Mouse (Mus musculus): ENCODE measurements at regions not wholly inside any gene's neighbourhood (a gene's known extent, or its start where the extent isn't known, plus 50 kb on each side); places are given as distances from the start of the nearest gene placed in this dataset.

GRCm38 (mm10) chr8:44343401-44343800 lies 591.8 kb upstream of the Fat1 start:
- no peaks in the 10 kb centered on the region for H3K4me1 ChIP-seq
- H3K27me3 ChIP-seq = no peaks in the 10 kb centered on the region
- no peak overlapping the region for H3K27ac ChIP-seq (replicated peaks)
- H3K4me3 ChIP-seq = no peak overlapping the region
- no peak for ATAC-seq (ENCODE audit: low FRiP score, low read depth)
- WGBS = 91% methylated on average over 2 of the region's 2 CpGs
- H3K9me3 ChIP-seq = no peaks in the 10 kb centered on the region
- no peak overlapping the region for H3K4me2 ChIP-seq (replicated peaks)
- no peaks in the 10 kb centered on the region for H3K36me3 ChIP-seq
- no peak overlapping the region for H3K9ac ChIP-seq (replicated peaks)

DNA sequence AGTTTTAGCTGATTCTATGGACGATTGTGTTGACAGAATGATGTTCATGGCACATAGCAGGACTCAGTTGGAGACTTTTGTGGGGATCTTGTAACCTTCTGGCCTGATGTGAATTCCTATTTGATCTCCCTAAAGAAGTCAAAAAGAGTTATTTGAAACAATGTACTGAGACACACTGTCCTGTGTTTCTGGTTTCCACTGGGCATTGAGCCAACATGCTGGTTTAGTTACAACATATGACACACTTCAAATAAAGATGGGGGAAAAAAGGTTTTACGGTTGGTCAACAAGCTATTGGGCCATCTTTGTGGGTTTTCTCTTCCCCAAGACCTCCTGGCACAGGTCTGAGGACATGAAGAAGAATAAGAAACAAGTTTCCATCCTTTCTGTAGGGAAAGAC lies 591.3 kb upstream of the Fat1 start:
- 68% methylated on average over 2 of the region's 2 CpGs for WGBS
- ATAC-seq (ENCODE audit: low FRiP score, low read depth) = no peak

DNA sequence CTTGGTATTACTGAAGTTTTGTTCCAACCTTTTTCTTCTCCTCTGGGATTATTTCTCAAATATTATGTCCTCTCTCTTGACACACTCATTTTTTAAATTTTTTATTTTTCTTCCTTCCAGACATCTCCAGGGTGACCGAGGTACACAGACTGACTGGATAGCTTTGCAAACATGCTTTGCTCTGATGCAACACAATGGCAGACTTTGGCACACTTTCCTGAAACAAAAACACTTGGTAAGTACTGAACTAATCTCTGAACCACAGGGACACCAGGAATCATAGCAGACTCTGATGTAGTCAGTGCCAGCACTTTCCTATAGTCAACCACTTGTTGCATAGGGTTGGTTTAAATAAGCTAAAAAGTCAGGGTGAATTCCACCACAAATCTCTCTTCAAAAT lies 587.8 kb upstream of the Fat1 start:
- Histone ChIP-seq H3K4me2 (replicated peaks) (no peak overlapping the region), H3K27me3 (no peaks in the 10 kb centered on the region), H3K9ac (replicated peaks) (no peak overlapping the region), H3K9me3 (no peaks in the 10 kb centered on the region), H3K27ac (replicated peaks) (no peak overlapping the region), H3K36me3 (no peaks in the 10 kb centered on the region), H3K4me1 (no peaks in the 10 kb centered on the region), H3K4me3 (no peak overlapping the region)
- ATAC-seq (ENCODE audit: low FRiP score, low read depth) = no peak
- 81% methylated on average over 1 of the region's 1 CpGs for WGBS

More for the DNA sequence above, 591.3 kb upstream of the Fat1 start:
- Histone ChIP-seq H3K4me2 (replicated peaks) (no peak overlapping the region), H3K27me3 (no peaks in the 10 kb centered on the region), H3K9ac (replicated peaks) (no peak overlapping the region), H3K9me3 (no peaks in the 10 kb centered on the region), H3K4me3 (no peak overlapping the region), H3K27ac (replicated peaks) (no peak overlapping the region), H3K4me1 (no peaks in the 10 kb centered on the region), H3K36me3 (no peaks in the 10 kb centered on the region)

DNA sequence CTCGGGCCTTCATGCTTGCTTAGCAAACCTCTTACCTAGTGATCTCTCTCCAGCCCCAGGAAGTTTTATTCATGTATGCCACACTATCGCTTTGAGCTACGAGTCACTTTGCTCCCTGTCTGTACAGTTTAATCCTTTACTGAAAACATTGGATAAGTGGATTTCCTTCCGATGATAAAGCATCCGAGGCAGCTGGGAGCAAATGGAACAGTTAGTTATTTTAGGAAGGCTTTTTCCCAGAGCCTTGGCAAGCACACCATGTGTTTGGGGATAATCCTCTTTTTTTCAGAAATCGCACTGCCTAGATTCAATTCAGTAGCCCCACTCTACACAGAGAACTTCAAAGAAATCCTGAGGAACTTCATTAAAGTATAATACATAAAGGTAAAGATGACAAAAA lies 561.3 kb upstream of the Fat1 start:
- no peaks in the 10 kb centered on the region for H3K4me1 ChIP-seq
- H3K27me3 ChIP-seq = no peaks in the 10 kb centered on the region
- no peak overlapping the region for H3K4me2 ChIP-seq (replicated peaks)
- no peaks in the 10 kb centered on the region for H3K9me3 ChIP-seq
- no peak overlapping the region for H3K9ac ChIP-seq (replicated peaks)
- no peaks in the 10 kb centered on the region for H3K36me3 ChIP-seq
- H3K4me3 ChIP-seq = no peak overlapping the region
- H3K27ac ChIP-seq (replicated peaks) = no peak overlapping the region
- 31% methylated on average over 6 of the region's 6 CpGs for WGBS
- peak; percentile 63 for ATAC-seq (ENCODE audit: low FRiP score, low read depth)

DNA sequence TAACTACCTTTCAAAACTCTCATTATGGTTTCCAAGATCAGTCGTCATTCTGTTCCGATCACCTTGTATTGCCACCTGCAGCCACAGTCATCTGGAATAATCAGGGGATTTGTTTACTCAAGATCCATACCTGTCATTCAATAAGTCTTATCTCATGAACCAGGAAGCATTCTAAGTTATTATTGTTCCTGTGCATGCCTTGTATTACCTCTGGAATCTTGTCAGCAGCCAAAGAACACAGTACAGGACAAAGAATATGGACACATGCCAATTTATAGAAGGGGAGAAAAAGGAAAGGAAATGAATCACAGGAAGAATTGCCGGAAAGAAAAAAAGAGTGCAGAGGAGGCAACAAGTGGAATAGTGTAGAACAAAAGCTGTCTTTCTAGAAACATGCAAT lies 557.5 kb upstream of the Fat1 start:
- H3K4me2 ChIP-seq (replicated peaks) = no peak overlapping the region

GRCm38 (mm10) chr8:44408462-44408861 lies 526.8 kb upstream of the Fat1 start:
- 88% methylated on average over 6 of the region's 6 CpGs for WGBS
- H3K36me3 ChIP-seq = no peaks in the 10 kb centered on the region
- no peak overlapping the region for H3K4me3 ChIP-seq
- H3K27me3 ChIP-seq = no peaks in the 10 kb centered on the region
- ATAC-seq (ENCODE audit: low FRiP score, low read depth) = no peak
- H3K4me2 ChIP-seq (replicated peaks) = no peak overlapping the region
- H3K4me1 ChIP-seq = no peaks in the 10 kb centered on the region
- H3K27ac ChIP-seq (replicated peaks) = no peak overlapping the region
- 0 out of 2 replicates have a peak, but pooled peaks cover 4% of the 10 kb centered on the region for H3K9me3 ChIP-seq
- no peak overlapping the region for H3K9ac ChIP-seq (replicated peaks)

More for the DNA sequence above, 557.5 kb upstream of the Fat1 start:
- H3K9me3 ChIP-seq = no peaks in the 10 kb centered on the region
- no peaks in the 10 kb centered on the region for H3K4me1 ChIP-seq
- 83% methylated on average over 3 of the region's 3 CpGs for WGBS
- no peak overlapping the region for H3K9ac ChIP-seq (replicated peaks)
- no peaks in the 10 kb centered on the region for H3K36me3 ChIP-seq
- H3K4me3 ChIP-seq = no peak overlapping the region
- no peak overlapping the region for H3K27ac ChIP-seq (replicated peaks)
- H3K27me3 ChIP-seq = no peaks in the 10 kb centered on the region
- no peak for ATAC-seq (ENCODE audit: low FRiP score, low read depth)

DNA sequence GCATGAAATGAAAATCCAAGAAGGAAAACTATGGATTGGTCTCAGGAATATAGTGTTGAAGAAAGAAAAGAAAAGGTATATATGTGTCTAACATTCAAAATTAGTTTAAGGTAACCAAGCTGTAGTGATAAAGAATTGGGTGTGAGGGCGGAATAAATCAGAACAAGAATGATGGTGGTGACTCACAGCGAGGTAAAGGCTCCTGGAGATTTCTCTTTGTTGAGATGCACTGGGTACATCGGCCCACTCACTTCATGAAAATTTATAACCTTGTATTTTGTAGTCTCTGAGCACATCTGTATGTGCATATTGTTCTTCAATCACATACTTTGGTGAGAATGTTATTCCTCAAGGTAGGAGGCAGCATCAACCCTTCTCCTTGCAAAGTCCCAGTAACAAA lies 525.0 kb upstream of the Fat1 start:
- H3K4me2 ChIP-seq (replicated peaks) = no peak overlapping the region
- 89% methylated on average over 3 of the region's 3 CpGs for WGBS
- no peak for ATAC-seq (ENCODE audit: low FRiP score, low read depth)
- no peak overlapping the region for H3K27ac ChIP-seq (replicated peaks)
- no peaks in the 10 kb centered on the region for H3K36me3 ChIP-seq
- no peak overlapping the region for H3K9ac ChIP-seq (replicated peaks)
- H3K9me3 ChIP-seq = no peaks in the 10 kb centered on the region
- no peaks in the 10 kb centered on the region for H3K4me1 ChIP-seq
- no peaks in the 10 kb centered on the region for H3K27me3 ChIP-seq
- H3K4me3 ChIP-seq = no peak overlapping the region

DNA sequence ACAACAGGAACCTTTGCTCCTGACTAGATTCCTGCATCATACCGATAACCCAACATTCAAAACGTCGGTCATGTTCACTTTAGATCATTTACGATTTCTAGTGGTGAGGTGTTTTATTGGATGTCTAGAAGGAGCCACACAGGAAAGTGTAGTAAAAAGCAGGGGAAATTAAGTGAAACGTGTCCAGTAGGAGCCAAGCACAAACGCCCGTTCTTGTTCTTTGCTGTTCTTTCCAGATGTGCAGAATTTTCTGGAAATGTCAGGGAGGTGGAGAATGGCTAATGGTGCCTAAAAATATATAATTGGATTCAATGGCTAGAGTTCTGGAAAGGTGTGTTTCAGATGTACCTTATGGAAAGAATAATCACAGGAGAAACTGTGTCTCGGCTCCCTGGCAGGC lies 517.2 kb upstream of the Fat1 start:
- WGBS = 95% methylated on average over 8 of the region's 8 CpGs
- no peak overlapping the region for H3K27ac ChIP-seq (replicated peaks)
- no peaks in the 10 kb centered on the region for H3K36me3 ChIP-seq
- H3K4me3 ChIP-seq = no peak overlapping the region
- ATAC-seq (ENCODE audit: low FRiP score, low read depth) = no peak
- H3K4me1 ChIP-seq = no peaks in the 10 kb centered on the region
- H3K9me3 ChIP-seq = no peaks in the 10 kb centered on the region
- H3K4me2 ChIP-seq (replicated peaks) = no peak overlapping the region
- no peaks in the 10 kb centered on the region for H3K27me3 ChIP-seq
- no peak overlapping the region for H3K9ac ChIP-seq (replicated peaks)

DNA sequence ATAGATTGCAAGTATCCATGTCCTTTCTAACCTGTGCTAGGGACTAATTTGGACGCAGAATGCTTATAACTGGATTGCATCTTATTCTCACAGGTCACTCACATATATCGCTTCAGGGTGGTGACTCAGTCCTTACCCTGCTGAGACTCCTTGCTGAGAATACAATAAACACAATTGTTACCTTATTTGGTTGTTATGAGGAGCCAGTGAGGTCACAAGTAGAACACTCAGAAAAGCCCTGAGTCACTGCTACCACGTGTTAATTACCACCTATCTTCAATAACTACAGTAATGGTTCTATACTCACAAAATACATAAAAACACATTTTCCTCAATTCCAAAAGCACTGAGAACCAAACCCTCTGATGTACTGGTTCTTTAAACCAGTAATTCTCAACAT lies 479.8 kb upstream of the Fat1 start:
- Histone ChIP-seq H3K4me3 (no peak overlapping the region), H3K9me3 (no peaks in the 10 kb centered on the region), H3K4me2 (replicated peaks) (no peak overlapping the region), H3K27ac (replicated peaks) (no peak overlapping the region), H3K4me1 (no peaks in the 10 kb centered on the region), H3K36me3 (no peaks in the 10 kb centered on the region), H3K27me3 (no peaks in the 10 kb centered on the region), H3K9ac (replicated peaks) (no peak overlapping the region)
- no peak for ATAC-seq (ENCODE audit: low FRiP score, low read depth)
- 71% methylated on average over 3 of the region's 3 CpGs for WGBS

DNA sequence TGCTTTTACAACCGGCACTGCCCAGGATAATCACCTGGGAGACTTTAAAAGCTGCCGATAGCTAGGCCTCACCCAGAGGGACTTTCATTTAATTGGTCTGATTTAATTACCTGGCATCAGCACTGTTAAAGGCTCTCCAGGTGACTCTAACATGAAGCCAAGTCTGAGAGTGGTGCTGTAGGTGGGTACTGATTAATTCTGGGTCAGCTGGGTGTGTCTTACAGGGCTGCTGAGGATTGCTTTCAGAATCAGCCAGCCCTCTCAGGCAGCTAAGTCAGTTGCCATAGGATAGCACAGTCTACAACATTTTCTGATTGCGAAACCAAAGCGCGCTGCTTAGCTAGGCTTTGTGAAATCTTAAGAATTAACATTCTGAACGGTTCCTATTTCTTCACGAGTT lies 478.9 kb upstream of the Fat1 start:
- H3K9me3 ChIP-seq = no peaks in the 10 kb centered on the region
- no peak overlapping the region for H3K4me2 ChIP-seq (replicated peaks)
- no peak overlapping the region for H3K9ac ChIP-seq (replicated peaks)
- H3K4me1 ChIP-seq = no peaks in the 10 kb centered on the region
- no peak overlapping the region for H3K4me3 ChIP-seq
- 93% methylated on average over 7 of the region's 7 CpGs for WGBS
- no peaks in the 10 kb centered on the region for H3K27me3 ChIP-seq
- no peak overlapping the region for H3K27ac ChIP-seq (replicated peaks)
- no peak for ATAC-seq (ENCODE audit: low FRiP score, low read depth)
- H3K36me3 ChIP-seq = no peaks in the 10 kb centered on the region

DNA sequence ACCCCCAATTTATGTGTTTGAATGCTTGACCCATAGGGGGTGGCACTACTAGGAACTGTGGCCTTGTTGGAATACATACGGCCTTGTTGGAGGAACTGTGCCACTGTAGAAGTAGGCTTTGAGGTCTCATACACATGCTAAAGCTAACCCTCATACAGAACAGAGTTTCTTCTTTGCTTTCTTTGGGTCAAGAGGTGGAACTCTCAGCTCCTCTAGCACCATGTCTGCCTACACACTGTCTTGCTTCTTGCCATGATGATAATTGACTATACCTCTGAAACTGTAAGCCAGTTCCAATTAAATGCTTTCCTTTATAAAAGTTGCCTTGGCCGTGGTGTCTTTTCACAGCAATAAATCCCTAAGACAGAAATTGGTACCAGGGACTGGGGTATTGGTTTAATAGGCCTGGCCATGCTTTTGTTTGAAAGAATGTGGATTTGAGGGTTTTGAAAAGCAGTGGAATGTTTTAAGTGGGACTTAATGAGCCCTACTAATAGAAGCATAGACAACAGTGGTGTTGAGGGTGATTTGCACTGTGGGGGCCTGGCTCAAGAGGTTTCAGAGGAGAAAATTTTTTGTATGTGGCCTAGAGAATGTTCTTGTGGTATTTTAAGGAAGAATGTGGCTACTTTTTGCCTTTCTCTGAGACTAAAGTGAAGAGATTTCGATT lies 468.7 kb upstream of the Fat1 start:
- no peaks in the 10 kb centered on the region for H3K36me3 ChIP-seq
- ATAC-seq (ENCODE audit: low FRiP score, low read depth) = 0 out of 2 replicates have a peak, but pooled peaks have one; percentile 19
- 49% methylated on average over 3 of the region's 3 CpGs for WGBS
- no peak overlapping the region for H3K9ac ChIP-seq (replicated peaks)
- no peak overlapping the region for H3K4me3 ChIP-seq
- no peaks in the 10 kb centered on the region for H3K27me3 ChIP-seq
- no peak overlapping the region for H3K27ac ChIP-seq (replicated peaks)
- no peak overlapping the region for H3K4me2 ChIP-seq (replicated peaks)
- H3K9me3 ChIP-seq = 0 out of 2 replicates have a peak, but pooled peaks cover 8% of the 10 kb centered on the region
- no peaks in the 10 kb centered on the region for H3K4me1 ChIP-seq

DNA sequence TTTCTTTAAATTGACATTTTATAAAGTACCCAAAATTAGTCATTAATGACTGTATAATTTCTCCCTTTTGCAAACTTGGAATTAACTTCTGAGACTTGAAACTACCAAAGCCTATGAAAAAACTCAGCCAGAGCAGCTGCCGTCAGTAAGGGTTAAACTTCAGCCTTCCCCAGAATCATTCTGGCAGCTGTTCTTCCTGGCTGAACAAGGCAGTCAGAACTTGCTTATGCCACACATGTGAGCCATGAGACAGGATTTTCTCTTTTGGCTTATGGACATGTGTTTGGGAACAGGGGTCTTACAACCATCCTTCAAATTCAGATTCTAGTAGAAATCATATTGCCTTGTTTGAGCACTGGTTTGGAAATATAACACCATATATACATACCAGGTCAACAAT lies 422.4 kb upstream of the Fat1 start:
- Histone ChIP-seq H3K4me2 (replicated peaks) (no peak overlapping the region), H3K9ac (replicated peaks) (no peak overlapping the region), H3K4me1 (no peaks in the 10 kb centered on the region), H3K36me3 (no peaks in the 10 kb centered on the region), H3K27ac (replicated peaks) (no peak overlapping the region), H3K4me3 (no peak overlapping the region), H3K27me3 (no peaks in the 10 kb centered on the region), H3K9me3 (no peaks in the 10 kb centered on the region)
- no peak for ATAC-seq (ENCODE audit: low FRiP score, low read depth)
- 89% methylated on average over 1 of the region's 1 CpGs for WGBS

DNA sequence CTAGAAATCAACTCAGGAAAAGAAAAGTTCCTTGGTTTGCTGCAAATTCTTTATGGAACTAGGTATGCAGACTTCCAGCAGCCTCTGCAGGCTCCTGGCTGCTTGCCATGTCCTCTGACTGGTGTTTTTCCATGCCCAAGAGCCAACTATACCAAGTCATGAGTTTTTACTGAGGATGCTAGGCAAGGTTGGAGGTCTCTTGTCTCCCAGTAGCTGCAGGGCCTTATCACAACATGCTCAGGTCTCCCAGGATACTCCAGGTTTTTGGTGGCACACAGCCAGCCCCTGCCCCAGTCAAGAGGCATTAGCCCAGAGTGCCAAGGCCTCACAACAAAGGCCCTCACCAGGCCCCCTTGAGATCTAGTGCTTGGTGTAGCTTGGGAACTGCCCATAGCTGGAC lies 409.3 kb upstream of the Fat1 start:
- H3K27ac ChIP-seq (replicated peaks) = no peak overlapping the region
- ATAC-seq (ENCODE audit: low FRiP score, low read depth) = no peak; the same call in 1 of the 2 replicates
- H3K27me3 ChIP-seq = no peaks in the 10 kb centered on the region
- no peaks in the 10 kb centered on the region for H3K9me3 ChIP-seq
- H3K9ac ChIP-seq (replicated peaks) = no peak overlapping the region
- no peaks in the 10 kb centered on the region for H3K36me3 ChIP-seq
- H3K4me2 ChIP-seq (replicated peaks) = no peak overlapping the region
- H3K4me1 ChIP-seq = no peaks in the 10 kb centered on the region
- H3K4me3 ChIP-seq = no peak overlapping the region

Measured in midbrain, embryonic 12.5 days (tissue).